Mouse (Mus musculus): Measurements from ENCODE around the gene Papolg. TPM values are rescaled to one million over a fixed set of nuclear protein-coding genes. Genes with fewer than 3 reads are reported as not detected.
A peak's percentile ranks its signal among the peaks of the same experiment; 100 is the strongest.
"Not testable (repeated sequence)": the region's sequence is repeated elsewhere in the genome, so short reads cannot be mapped to it uniquely, and the experiment has no call there.

The Papolg gene
- total RNA-seq (2015; ENCODE audit: low replicate concordance) (11.7 and 21.1 TPM in 2 replicates), total RNA-seq (2017; ENCODE audit: low replicate concordance) (12.4 and 12.5 TPM in 2 replicates)

DNA sequence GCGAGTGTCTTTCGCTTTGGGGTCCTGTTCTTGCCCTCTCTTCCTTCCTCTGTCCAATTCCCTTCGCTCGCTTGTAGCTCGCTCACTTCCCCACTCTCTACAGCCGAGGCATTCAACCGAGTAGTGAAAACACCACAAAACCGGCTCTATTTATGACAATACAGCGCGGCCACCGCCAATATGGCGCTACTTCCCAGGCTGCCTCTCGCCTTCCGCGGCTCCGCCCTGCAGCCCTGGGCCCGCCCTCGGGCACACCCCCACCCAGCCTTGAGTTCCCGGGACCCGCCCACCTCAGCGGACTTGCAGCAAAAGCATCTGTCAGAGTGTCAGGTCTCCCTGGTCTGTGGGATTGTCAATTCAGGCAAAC is at the start of gene Papolg:
TSS of gene Papolg (minus strand) at position 194 of the 367 bp plus-strand sequence.
- peak; percentile 100 for ATAC-seq (replicated peaks; ENCODE audit: low FRiP score, poor library complexity, severe bottlenecking)

DNA sequence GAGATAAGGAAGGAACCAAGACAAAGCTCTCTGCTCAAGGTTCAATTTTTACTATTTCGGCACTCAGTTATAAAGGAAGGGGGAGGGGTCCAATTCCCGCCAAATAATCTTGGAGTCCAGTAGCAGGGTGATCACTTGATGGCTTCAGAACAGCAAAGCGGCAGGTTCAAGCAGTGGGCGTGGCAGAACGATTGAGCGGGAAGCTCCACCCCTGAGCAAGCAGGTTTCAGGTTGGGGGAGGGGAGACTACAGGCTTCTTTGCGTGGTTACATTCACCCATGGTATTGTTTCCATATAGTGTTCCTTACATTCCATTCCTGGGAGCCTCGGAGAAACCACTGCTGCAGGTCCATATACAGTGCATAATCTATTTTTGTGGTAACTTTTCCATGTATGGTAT is 33.1 kb upstream of the Papolg start:
- ATAC-seq (replicated peaks; ENCODE audit: low FRiP score, poor library complexity, severe bottlenecking), result not testable (repeated sequence)

DNA sequence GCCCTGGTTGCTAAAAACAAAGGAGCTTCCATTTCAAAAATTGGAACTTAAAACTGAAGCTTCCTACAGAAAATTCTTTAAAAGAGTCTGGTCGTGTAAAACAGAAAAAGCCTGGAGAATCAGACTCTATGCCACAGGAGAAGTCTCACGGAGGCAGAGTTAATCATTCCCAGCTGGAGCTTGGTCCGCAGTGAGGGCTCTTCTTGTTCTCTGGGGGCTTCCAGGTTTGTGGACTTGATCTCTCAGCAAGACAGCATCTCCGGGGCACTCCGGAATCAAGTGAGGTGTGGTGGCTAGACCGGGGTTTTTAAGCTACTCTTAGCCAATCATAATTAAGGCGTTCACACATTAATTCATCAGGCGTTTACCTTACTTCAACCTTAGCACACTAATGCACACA is 32.6 kb upstream of the Papolg start:
- no peak for ATAC-seq (replicated peaks; ENCODE audit: low FRiP score, poor library complexity, severe bottlenecking)

DNA sequence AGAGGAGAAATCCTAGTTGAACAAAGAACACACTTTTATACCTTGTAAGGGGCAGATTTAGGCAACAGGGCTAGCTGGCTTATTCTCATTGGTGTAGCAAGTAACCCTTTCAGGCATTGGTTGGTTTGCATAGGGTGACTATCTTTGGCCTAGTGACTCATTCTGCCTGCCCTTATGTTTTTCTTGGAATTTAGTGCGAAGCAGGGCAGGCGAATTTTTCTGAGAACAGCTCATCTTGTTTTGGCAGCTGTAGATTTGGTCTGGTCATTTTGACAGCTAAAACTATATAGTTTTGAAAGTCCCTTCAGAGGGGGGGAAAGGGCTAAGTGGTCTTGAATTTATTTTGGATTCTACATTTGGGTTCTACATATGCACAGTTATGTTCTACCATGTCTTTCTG is 18.8 kb upstream of the Papolg start:
- not testable (repeated sequence) for ATAC-seq (replicated peaks; ENCODE audit: low FRiP score, poor library complexity, severe bottlenecking)

DNA sequence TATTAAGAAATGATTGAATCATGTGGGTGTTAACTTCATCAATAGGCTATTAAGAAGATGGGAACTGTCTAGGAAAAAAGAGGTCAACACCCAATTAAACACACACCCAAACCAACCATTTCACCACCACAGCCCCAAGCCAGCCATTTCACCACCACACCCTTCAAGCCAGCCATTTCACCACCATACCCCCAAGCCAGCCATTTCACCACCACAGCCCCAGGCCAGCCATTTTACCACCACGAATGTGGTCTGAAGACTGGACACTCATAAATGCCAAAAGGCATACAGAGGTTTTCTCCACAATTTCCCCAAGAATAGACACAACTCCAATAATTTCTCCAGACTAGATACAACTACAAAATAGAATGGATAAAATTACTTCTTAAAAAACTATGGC is 8.9 kb upstream of the Papolg start:
- no peak for ATAC-seq (replicated peaks; ENCODE audit: low FRiP score, poor library complexity, severe bottlenecking)

DNA sequence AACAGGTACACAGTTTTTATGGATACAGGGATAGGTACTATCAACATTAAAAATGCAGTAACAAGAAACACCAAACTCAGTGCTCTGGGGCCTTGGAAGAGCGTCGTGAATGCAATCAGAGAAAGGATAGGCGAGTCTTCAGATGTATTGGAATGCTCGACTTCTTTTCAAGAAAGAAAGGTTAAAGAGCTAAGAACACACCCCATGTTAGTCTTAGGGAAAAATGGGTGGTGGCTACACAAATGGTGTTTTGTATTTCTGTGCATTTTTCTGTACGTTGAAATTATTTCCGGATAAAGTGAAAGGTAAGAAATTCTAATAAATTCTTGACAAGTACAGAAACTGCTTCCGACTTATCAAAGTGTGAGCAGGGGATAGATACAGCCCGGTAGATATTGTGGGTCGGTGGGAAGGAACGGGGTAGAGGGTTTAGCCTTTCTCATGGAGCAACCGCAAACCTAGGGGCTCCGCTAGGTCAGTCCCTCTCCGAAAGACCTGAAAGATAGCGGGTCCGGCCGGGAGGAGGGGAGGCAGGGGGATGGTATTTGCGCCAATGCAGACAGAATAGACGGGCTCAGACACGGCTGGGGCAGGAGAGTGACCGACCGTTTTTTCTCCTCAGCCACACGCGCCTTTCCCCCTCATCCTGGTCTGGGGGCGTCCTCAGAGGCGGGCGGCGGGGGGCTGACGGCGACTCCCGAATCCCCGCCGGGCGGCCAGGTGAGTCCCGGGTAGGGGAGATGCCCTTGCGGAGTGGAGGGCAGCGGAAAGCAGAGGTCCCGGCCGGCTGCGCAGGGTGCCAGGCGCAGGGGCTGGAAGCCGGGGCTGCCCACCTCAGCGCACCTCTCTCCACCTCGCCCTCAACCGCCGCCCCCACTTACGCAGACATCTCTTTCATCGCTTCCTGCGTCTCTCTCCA is 653 bp downstream of the Papolg start:
- ATAC-seq (replicated peaks; ENCODE audit: low FRiP score, poor library complexity, severe bottlenecking), result peak; percentile 81

DNA sequence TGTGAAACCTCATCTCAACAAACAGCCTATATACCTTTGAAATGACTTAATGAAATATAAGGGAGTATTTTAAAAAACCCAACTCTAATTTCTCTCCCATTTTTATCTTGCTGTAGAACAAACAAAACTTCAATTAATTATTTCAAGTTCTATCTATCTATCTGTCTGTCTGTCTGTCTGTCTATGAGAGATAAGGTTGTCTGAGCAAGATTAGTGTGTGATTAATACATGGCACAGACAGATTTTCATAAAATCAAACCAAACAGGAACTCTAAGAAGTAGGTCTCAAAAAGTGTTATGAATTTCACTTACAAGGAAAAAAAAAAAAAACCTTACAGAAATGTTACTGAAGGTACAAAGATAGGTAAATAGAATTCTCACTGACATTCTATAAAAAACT is 1.5 kb downstream of the Papolg start:
- no peak for ATAC-seq (replicated peaks; ENCODE audit: low FRiP score, poor library complexity, severe bottlenecking)

DNA sequence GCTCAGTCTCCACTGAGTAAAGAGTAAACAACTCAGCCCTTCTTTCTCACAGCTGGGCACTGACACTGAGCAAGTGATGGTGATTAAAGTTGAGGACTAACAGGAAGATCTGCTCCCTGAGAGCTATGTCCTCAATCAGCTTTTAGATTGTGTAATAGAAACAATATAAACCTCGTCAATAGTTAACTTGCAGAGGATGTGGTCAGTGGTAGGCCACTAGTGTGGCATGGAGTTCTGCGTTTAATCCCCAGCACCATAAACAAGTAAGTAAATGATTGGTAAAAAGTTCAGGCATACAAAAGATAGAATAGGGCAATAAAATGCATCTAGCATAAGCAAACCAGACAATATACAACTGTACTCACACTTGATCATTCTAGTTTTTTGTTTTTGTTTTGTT is 30.7 kb downstream of the Papolg start:
- ATAC-seq (replicated peaks; ENCODE audit: low FRiP score, poor library complexity, severe bottlenecking), result no peak

DNA sequence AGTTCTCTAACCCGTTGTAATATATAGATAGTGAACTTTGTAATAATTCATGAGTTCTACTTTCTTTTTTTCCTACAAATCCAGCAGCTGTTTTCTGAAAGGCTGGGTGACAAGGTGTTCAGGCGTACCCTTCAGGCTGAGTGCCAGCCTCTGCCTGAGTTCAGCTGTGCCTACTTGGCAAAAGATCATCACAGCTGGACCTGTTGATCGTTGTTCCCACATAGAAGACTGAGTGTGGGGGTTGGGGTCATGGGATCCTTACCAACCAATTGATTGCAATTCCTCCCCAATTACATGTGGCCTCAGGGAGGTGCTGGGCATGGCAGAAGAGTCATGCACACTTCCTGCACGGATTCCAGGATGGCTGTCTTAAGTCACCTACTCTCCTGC is 38.3 kb downstream of the Papolg start:
- no peak for ATAC-seq (replicated peaks; ENCODE audit: low FRiP score, poor library complexity, severe bottlenecking)

DNA sequence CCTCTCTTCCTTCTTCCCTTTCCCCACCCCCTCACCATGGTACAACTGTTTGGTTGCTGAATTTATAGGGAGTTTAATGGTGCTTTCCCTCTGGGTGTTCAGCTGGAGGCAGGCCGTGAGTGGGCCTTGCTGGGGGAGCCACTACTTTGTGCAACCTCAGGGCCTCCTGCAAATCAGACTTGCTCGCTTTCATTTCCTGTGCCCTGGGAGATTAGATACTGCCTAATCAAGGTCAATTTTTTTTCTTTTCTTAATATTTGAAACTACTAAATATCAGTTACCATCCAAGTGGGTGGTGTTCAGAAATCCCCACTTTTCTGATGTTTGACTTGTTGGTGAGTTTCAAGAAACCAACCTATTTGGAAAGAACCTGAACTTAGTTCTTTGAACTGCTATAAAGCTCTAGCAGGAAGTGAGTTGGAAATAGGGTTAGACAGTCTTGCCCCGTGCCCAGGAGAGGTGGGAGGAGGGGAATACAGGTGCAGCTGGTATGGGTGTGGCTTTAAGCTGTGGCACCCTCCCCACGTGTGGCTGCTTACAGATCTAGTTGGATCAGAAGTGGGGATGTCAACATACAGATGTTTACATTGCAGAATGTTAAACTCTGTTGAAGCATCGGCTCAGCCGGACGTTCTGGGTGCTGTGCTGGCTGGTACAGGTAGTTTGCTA is 38.9 kb downstream of the Papolg start:
- ATAC-seq (replicated peaks; ENCODE audit: low FRiP score, poor library complexity, severe bottlenecking), result no peak

DNA sequence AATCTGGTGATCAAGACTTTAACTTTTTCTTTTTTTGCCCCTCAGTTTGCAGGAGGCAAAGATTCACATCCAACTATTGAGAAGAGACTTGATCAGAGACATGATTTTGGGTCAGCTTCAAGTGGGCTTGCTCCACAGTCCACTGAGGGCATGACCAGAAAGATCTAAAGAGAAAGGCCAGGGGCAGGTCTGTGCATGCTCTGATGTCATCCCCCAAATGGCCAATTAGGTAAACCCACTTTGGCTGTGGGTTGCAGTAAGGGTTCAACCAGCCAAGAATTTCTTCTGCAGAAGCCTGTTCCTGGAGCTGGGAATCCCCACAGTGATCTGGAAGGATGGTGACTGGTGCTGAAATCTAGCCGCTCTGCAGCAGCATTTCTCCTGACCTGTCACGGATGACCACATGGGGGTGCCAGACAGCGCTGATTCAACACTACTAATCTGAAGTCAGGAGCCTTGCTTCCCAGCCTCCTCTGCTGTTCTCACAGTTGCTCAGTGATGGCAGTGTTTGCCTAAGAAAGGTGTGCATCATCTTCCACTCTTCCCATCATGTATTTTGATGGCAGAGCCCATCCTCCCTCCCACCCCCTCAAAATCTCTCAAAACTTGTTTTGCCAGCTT is 39.8 kb downstream of the Papolg start:
- ATAC-seq (replicated peaks; ENCODE audit: low FRiP score, poor library complexity, severe bottlenecking), result no peak; the same call in 1 of the 2 replicates

DNA sequence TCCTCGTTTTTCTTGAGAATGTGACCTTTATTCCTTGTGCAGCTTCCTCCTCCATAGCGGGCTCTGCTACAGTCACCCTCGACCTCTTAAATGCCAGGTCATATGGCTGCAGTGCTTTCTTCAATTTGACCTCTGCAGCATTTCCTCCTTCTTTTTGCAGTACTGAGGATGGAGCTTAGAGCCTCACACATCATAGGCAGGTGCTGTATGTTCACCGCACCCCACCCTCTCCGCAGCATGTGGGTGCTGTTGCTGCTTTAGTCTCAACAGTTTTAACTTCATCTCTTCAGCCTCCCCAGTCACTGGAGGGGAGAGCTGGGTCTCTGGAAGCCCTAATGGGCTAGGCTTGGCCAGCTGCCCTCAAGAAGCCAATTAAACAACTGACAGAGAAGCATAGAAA is 41.7 kb downstream of the Papolg start:
- ATAC-seq (replicated peaks; ENCODE audit: low FRiP score, poor library complexity, severe bottlenecking), result no peak

DNA sequence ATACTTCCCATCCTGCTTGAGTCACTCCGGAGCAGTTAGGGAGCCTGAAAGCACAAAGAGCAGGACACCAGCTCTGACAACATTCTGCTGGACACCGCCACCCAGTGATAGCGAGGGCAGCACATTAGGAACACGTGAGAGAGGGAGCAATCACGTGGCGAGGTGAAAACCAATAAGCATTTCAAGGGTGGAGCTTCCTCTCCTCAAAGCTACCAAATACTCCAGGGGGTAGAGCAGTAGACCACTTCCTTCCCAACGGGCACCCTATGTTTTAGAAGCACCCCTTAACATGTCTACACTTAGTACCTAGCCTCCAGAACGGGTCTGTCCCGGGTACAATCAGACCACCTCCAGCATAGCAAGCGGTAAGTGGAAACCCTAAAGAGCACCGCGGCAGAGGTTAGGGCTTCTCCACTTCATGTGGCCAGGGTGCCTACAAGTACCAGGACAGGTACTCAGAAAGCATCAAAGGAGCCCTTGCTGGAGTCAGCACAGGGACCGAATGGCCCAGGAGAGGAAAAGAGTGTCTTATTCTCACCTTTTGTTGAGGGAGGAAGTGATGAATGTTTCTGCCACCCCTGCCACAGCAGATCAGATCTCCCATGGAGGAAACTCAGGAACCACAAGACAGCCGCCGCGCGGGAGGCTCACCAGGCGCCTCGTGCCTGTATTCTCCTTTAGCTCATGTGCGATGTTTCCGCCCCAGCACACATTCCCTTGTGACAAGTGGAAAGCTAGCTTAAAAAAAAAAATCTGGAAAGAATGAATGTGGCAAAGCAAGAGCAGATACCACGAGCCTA is 48.8 kb downstream of the Papolg start:
- ATAC-seq (replicated peaks; ENCODE audit: low FRiP score, poor library complexity, severe bottlenecking), result 0 out of 2 replicates have a peak, but pooled peaks have one; percentile 30

DNA sequence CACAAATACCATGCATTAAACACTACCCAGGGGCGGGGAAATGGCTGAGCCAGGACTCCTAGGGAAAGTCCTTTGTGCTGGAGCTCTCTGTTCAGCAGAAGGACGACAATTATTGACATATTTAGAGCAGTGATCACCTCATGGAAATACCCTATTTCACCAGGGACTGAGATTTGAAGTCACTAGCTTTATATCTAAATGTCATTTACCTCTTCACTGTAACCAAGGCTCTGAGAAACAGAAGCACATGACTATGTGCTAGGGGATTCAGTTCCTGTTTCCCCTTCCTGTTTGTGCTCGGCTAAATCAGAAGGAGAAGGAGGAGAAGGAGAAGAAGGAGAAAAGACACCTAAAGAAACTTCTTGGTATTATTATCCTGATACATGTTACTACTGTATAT is 71.8 kb downstream of the Papolg start:
- no peak for ATAC-seq (replicated peaks; ENCODE audit: low FRiP score, poor library complexity, severe bottlenecking)

DNA sequence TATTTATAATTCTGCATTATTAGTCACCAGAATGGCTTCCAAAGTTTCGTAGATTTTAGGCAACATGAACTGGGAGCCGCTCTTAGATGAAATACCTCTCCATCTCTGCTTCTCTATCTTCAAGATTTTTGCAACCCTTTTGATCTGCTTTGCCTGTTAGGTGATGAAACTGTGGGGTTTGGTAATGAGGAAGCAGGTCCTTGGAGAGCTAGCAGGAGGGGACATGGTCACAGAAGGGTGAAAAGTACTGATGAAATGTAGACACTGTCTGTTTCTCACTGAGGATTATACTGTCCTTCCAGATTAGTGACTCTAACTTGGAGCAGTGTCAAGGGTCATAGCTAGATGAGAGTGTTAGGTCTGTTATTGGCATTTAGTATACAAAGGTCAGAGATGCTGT is 73.4 kb downstream of the Papolg start:
- no peak for ATAC-seq (replicated peaks; ENCODE audit: low FRiP score, poor library complexity, severe bottlenecking)

DNA sequence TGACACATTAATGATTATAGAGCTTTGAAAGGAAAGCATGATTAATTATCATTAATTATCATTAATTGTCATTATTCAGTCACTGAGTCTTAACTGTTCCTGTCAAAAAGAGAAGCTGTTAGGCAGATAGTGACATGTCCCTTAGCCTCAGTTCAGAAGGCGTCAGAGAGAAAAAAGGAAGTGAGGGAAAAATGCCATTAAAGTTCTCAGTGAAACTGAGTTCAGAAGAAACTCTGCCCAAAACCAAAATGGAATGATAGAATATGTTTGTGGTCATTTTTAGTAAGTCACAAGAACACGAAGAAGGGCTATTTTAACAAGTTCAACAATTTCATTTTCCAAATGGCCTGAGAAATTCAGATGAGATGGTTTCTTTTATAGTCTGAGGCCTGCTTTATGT is 74.1 kb downstream of the Papolg start:
- no peak for ATAC-seq (replicated peaks; ENCODE audit: low FRiP score, poor library complexity, severe bottlenecking)

DNA sequence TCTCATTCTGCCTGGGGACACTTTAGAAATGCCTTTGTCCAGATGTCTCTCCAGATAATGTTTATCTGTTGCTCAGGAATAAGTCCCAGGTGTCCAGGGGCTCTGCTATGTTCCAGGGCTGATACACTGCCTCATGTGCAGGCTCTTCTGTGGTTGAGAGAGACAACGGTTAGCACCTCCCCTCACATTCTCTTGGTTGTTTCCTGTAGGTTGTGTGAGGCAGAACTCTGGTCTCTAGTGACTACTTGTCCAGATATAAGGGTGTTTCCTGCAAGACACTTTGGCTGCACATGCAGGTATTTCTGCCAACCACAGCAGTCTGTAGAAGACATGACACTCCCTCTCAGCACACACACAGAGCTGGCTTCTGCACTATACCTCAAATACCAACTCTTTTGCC is 76.3 kb downstream of the Papolg start:
- no peak for ATAC-seq (replicated peaks; ENCODE audit: low FRiP score, poor library complexity, severe bottlenecking)

Data from erythroblast, adult 5-6 weeks (primary cell).